Mouse (Mus musculus) midbrain, postnatal 0 days (tissue): ENCODE measurements around the gene Cd44. TPM values are rescaled to one million over a fixed set of nuclear protein-coding genes. Genes with fewer than 3 reads are reported as not detected.

Experiments used
- ATAC-seq: fragments of 200-750 bp; cut with Nextera tagmentation; 2 replicates; pipeline ENCODE4 v1.8.0; 2017; ENCODE audit warnings: moderate number of reproducible peaks, mild to moderate bottlenecking, moderate TSS enrichment, moderate library complexity; ENCODE audit not compliant: low FRiP score
- DNase-seq: peaks from one replicate; pipeline ENCODE4 v3.0.0-alpha.2; 2015; ENCODE audit warnings: low spot score
- H3K27ac ChIP-seq: fragments of 300-500 bp; sonication (generic); 2 replicates; pipeline ENCODE4 v1.5.1; 2014; ENCODE audit warnings: low read depth, mild to moderate bottlenecking, low read length, mixed read lengths
- H3K27me3 ChIP-seq: fragments of 300-500 bp; sonication (generic); 2 replicates; pipeline ENCODE4 v1.6.1; 2014; ENCODE audit warnings: low read length, control low read depth, mixed read lengths; ENCODE audit not compliant: insufficient read depth
- H3K36me3 ChIP-seq: fragments of 300-500 bp; sonication (generic); 2 replicates; pipeline ENCODE4 v1.6.1; 2014; ENCODE audit warnings: low read length, control low read depth, mixed read lengths; ENCODE audit not compliant: insufficient read depth
- H3K4me1 ChIP-seq: fragments of 300-500 bp; sonication (generic); 2 replicates; pipeline ENCODE4 v1.6.1; 2014; ENCODE audit warnings: mild to moderate bottlenecking, control low read depth, antibody characterized with exemption, low read length, mixed read lengths; ENCODE audit not compliant: insufficient read depth
- H3K4me2 ChIP-seq: fragments of 300-500 bp; sonication (generic); 2 replicates; pipeline ENCODE4 v1.6.1; 2014; ENCODE audit warnings: low read depth, mild to moderate bottlenecking, low read length, mixed read lengths; ENCODE audit not compliant: poor library complexity, severe bottlenecking
- H3K4me3 ChIP-seq: fragments of 300-500 bp; sonication (generic); 2 replicates; pipeline ENCODE4 v1.5.1; 2014; ENCODE audit warnings: low read depth, mild to moderate bottlenecking, low read length, moderate library complexity
- H3K9ac ChIP-seq: fragments of 300-500 bp; sonication (generic); replicated peaks from 2 replicates; pipeline ENCODE4 v1.6.1; 2014; ENCODE audit warnings: mild to moderate bottlenecking, low read length, moderate library complexity, mixed read lengths; ENCODE audit not compliant: poor library complexity, severe bottlenecking
- H3K9me3 ChIP-seq: fragments of 300-500 bp; sonication (generic); 2 replicates; pipeline ENCODE4 v1.6.1; 2016; ENCODE audit warnings: low read length, control low read depth
- CTCF ChIP-seq: IDR thresholded peaks from 2 replicates; pipeline ENCODE4 v1.5.1; 2016; ENCODE audit warnings: antibody characterized with exemption, mild to moderate bottlenecking
- WGBS: fragments of 180-500 bp; shearing (Covaris S2); extraction: QIAGEN DNeasy Blood & Tissue Kit; methylation state at CpG from one replicate; pipeline ENCODE4 v1.1.7; 2014; 5-methylcytosine and 5-hydroxymethylcytosine counted together
- polyA plus RNA-seq: library from polyadenylated mRNA; unstranded; fragments of >200 nt; fragmentation: Nextera tagmentation; extraction: Ambion mirVana; gene quantifications from 2 replicates; pipeline ENCODE4 v1.2.1, GENCODE M21; 2015
- total RNA-seq: library from RNA; depleted of rRNA; stranded (reverse); fragments of >200 nt; gene quantifications from 2 replicates; pipeline ENCODE4 v1.2.3, GENCODE M21; 2014

Gene Cd44
- total and polyA plus RNA-seq, 2 experiments from 2014 or later: 3.4 to 6.2 TPM

- Histone ChIP-seq H3K27me3 (no peaks in the 10 kb centered on the region), H3K27ac (no peak overlapping the region), H3K9me3 (no peaks in the 10 kb centered on the region), H3K4me3 (no peak overlapping the region), H3K4me1 (no peaks in the 10 kb centered on the region), H3K4me2 (no peak overlapping the region), H3K9ac (no peak overlapping the region), H3K36me3 (no peaks in the 10 kb centered on the region)
- ATAC-seq (no peak), DNase-seq (no peak)
- 86% methylated on average over 3 of the region's 3 CpGs for WGBS
- TF ChIP-seq CTCF: no peak
Observed at GRCm38 (mm10) chr2:102922066-102922465, 20.6 kb upstream of the Cd44 start.

GRCm38 (mm10) chr2:102918301-102918700 is 16.8 kb upstream of the Cd44 start:
- Histone ChIP-seq H3K4me3 (no peak overlapping the region), H3K4me1 (no peaks in the 10 kb centered on the region), H3K36me3 (no peaks in the 10 kb centered on the region), H3K27me3 (no peaks in the 10 kb centered on the region), H3K9me3 (no peaks in the 10 kb centered on the region), H3K27ac (no peak overlapping the region), H3K9ac (no peak overlapping the region), H3K4me2 (no peak overlapping the region)
- no peak for TF ChIP-seq CTCF
- WGBS: 66% methylated on average over 1 of the region's 1 CpGs
- ATAC-seq (no peak), DNase-seq (no peak)

DNA sequence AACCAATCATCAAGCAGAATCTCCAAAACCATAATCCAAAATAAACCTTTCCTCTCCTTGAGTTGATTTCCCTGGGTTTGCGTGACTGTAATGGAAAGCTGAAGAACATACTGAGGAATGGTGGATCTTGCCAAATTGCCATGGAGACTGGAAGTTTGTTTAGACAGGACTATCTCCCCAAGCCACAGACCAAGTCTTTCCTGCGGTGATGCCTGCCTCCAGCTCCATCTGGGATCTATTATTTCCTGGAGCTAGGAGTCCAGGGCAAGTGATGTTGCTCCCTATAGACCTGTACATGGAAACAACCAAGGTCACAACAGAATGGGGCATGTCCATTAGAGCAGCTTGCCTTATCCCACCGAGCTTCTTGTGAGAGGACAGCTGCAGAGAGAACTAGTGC is 15.1 kb upstream of the Cd44 start:
- Histone ChIP-seq H3K4me2 (no peak overlapping the region), H3K9ac (no peak overlapping the region), H3K27ac (no peak overlapping the region), H3K4me3 (no peak overlapping the region), H3K27me3 (no peaks in the 10 kb centered on the region), H3K9me3 (no peaks in the 10 kb centered on the region), H3K36me3 (no peaks in the 10 kb centered on the region), H3K4me1 (no peaks in the 10 kb centered on the region)
- DNase-seq (peak; percentile 14), ATAC-seq (no peak)
- TF ChIP-seq CTCF: no peak
- WGBS: 66% methylated on average over 3 of the region's 3 CpGs

DNA sequence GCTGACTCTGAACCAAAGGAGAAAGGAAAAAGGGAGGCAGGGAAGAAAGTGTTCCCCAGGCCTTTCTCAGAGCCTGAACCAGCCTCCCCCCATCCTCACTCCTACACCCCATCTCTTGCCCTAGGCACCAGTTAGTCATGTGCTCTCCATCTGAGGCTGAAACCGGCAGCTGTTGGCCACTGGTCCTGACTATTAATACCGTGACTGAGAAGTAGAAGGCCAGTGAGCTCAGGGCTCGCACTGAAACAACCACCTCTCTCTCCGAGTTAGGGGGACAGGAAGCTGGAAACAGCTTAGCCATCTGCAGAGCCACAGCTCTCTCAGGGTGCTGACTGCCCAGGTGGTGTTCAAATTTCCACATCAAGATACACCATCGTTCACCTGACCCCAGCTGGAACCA is 13.2 kb upstream of the Cd44 start:
- no peak overlapping the region for H3K27ac ChIP-seq
- WGBS: 75% methylated on average over 5 of the region's 5 CpGs
- no peaks in the 10 kb centered on the region for H3K27me3 ChIP-seq
- DNase-seq: no peak
- no peak overlapping the region for H3K9ac ChIP-seq
- no peak for ATAC-seq
- H3K4me1 ChIP-seq: no peaks in the 10 kb centered on the region
- H3K9me3 ChIP-seq: no peaks in the 10 kb centered on the region
- no peak overlapping the region for H3K4me2 ChIP-seq
- H3K36me3 ChIP-seq: no peaks in the 10 kb centered on the region
- H3K4me3 ChIP-seq: no peak overlapping the region
- TF ChIP-seq CTCF: no peak

GRCm38 (mm10) chr2:102913833-102914545 is 12.5 kb upstream of the Cd44 start:
- Histone ChIP-seq H3K4me3 (no peak overlapping the region), H3K27ac (no peak overlapping the region), H3K27me3 (no peaks in the 10 kb centered on the region), H3K9me3 (no peaks in the 10 kb centered on the region), H3K4me2 (no peak overlapping the region), H3K4me1 (no peaks in the 10 kb centered on the region), H3K36me3 (no peaks in the 10 kb centered on the region), H3K9ac (no peak overlapping the region)
- 74% methylated on average over 11 of the region's 11 CpGs for WGBS
- DNase-seq (no peak), ATAC-seq (no peak)
- no peak for TF ChIP-seq CTCF

GRCm38 (mm10) chr2:102912951-102913350 is 11.5 kb upstream of the Cd44 start:
- H3K36me3 ChIP-seq: no peaks in the 10 kb centered on the region
- H3K27me3 ChIP-seq: no peaks in the 10 kb centered on the region
- no peak for TF ChIP-seq CTCF
- H3K9me3 ChIP-seq: no peaks in the 10 kb centered on the region
- H3K4me1 ChIP-seq: no peaks in the 10 kb centered on the region
- DNase-seq (no peak), ATAC-seq (no peak)
- WGBS: 79% methylated on average over 2 of the region's 2 CpGs
- no peak overlapping the region for H3K9ac ChIP-seq
- no peak overlapping the region for H3K4me3 ChIP-seq
- no peak overlapping the region for H3K27ac ChIP-seq
- H3K4me2 ChIP-seq: no peak overlapping the region
